ENCODE assay signal across 24 mouse cellular contexts in genomic region chr16:4085851-4086387, GRCm38 (mm10). TPM values are rescaled to one million over a fixed set of nuclear protein-coding genes. Genes with fewer than 3 reads are reported as not detected.
"Had no signal": no experiment of that assay in that cellular context is flagged by ENCODE, and none has a peak within 500 bp of the region (broad histone marks: within the 10 kb centered on the region; RNA-seq: fewer than 3 reads in every experiment).

No protein-coding gene starts in this region.

- H3K4me1 ChIP-seq: liver, embryonic 15.5 days; lung, embryonic 15.5 days; neural tube, embryonic 13.5 days had no signal

- DNase-seq: kidney, adult 9 months; kidney, postnatal 14 days; kidney, postnatal 4 days; layer of hippocampus, adult 9-11 months; lung, adult 18-20 months; lung, postnatal 10 days; lung, postnatal 36 days; midbrain, embryonic 14.5 days; retina, postnatal 1 day; thymus, adult 18-20 months; thymus, postnatal 36 days had no signal

- H3K27me3 ChIP-seq: liver, embryonic 15.5 days; lung, embryonic 15.5 days; megakaryocyte, embryonic 14.5 days; neural tube, embryonic 13.5 days had no signal

- H3K27ac ChIP-seq: layer of hippocampus, adult 2 months; left cerebral cortex, adult 2 months; liver, embryonic 15.5 days; lung, embryonic 15.5 days; neural tube, embryonic 13.5 days had no signal

- H3K4me3 ChIP-seq: layer of hippocampus, adult 2 months; left cerebral cortex, adult 2 months; liver, embryonic 15.5 days; lung, embryonic 15.5 days; megakaryocyte, embryonic 14.5 days; neural tube, embryonic 13.5 days had no signal

- H3K4me2 ChIP-seq: liver, embryonic 11.5 days; liver, embryonic 15.5 days; lung, embryonic 15.5 days; midbrain, embryonic 11.5 days; neural tube, embryonic 13.5 days had no signal

- H3K9me3 ChIP-seq: liver, embryonic 15.5 days; lung, embryonic 15.5 days; megakaryocyte, embryonic 14.5 days; neural tube, embryonic 13.5 days had no signal

- H3K9ac ChIP-seq: liver, embryonic 15.5 days; lung, embryonic 15.5 days; neural tube, embryonic 13.5 days had no signal

RNA-seq across cellular contexts. Expression of gene Dnase1, which starts 49.2 kb away (rescaled TPM):
- total RNA-seq: layer of hippocampus, adult 2 months; layer of hippocampus, postnatal 25 days; left cerebral cortex, adult 2 months; left cerebral cortex, postnatal 10 days; left cerebral cortex, postnatal 36 days; midbrain, postnatal 0 days had no signal
- polyA plus RNA-seq: urinary bladder, adult 2 months had no signal
